Mouse (Mus musculus) MEL (cell line): ENCODE results near the gene Serpina5. TPM values are rescaled to one million over a fixed set of nuclear protein-coding genes. Genes with fewer than 3 reads are reported as not detected.

ENCODE experiments used
- DNase-seq: peaks from one replicate; pipeline ENCODE4 v3.0.0; 2011; ENCODE audit warnings: low read depth, low spot score
- H3K27ac ChIP-seq: 2 replicates; pipeline ENCODE4 v1.5.1; 2012; ENCODE audit warnings: low read depth, mild to moderate bottlenecking, control low read depth, low read length, moderate library complexity; ENCODE audit not compliant: control insufficient read depth
- H3K27me3 ChIP-seq, 2 experiments: fragments of 150-350 bp in 1 of 2; sonication (generic) in 1 of 2; 2 replicates each; pipeline ENCODE4 v1.6.1; 2012; ENCODE audit warnings: low read length in 2 of 2, mild to moderate bottlenecking in 2 of 2, improper control_type of control experiment in 1 of 2, moderate library complexity in 1 of 2; ENCODE audit not compliant: insufficient read depth in 2 of 2, control insufficient read depth in 1 of 2
- H3K36me3 ChIP-seq, 2 experiments: 2 replicates each; pipeline ENCODE4 v1.6.1; 2012 to 2014; ENCODE audit warnings: low read length in 2 of 2, improper control_type of control experiment in 1 of 2, inconsistent platforms in 1 of 2, mild to moderate bottlenecking in 1 of 2; ENCODE audit not compliant: insufficient read depth in 2 of 2, control insufficient read depth in 1 of 2
- H3K4me1 ChIP-seq, 2 experiments: fragments of 150-350 bp in 1 of 2; sonication (generic) in 1 of 2; 2 replicates each; pipeline ENCODE4 v1.6.1; 2012; ENCODE audit warnings: low read length in 2 of 2, improper control_type of control experiment in 1 of 2, mild to moderate bottlenecking in 1 of 2; ENCODE audit not compliant: insufficient read depth in 2 of 2, control insufficient read depth in 1 of 2
- H3K4me3 ChIP-seq, 2 experiments: fragments of 150-350 bp in 1 of 2; sonication (generic) in 1 of 2; 2 replicates each; pipeline ENCODE4 v1.5.1; 2012; ENCODE audit warnings: low read depth in 2 of 2, low read length in 2 of 2, mild to moderate bottlenecking in 2 of 2, moderate library complexity in 2 of 2, control low read depth in 1 of 2, improper control_type of control experiment in 1 of 2; ENCODE audit not compliant: control insufficient read depth in 1 of 2, insufficient read depth in 1 of 2
- H3K79me2 ChIP-seq: 2 replicates; pipeline ENCODE4 v1.6.1; 2012; ENCODE audit warnings: mild to moderate bottlenecking, low read length, moderate library complexity; ENCODE audit not compliant: control insufficient read depth, poor library complexity, insufficient read depth
- H3K9ac ChIP-seq: 2 replicates; pipeline ENCODE4 v1.6.1; 2012; ENCODE audit warnings: low read depth, mild to moderate bottlenecking, control low read depth, low read length, moderate library complexity; ENCODE audit not compliant: control insufficient read depth, poor library complexity, severe bottlenecking
- H3K9me3 ChIP-seq: fragments of 150-350 bp; sonication (generic); replicated peaks from 2 replicates; pipeline ENCODE4 v1.6.1; 2012; ENCODE audit warnings: mild to moderate bottlenecking, low read length, improper control_type of control experiment, moderate library complexity; ENCODE audit not compliant: insufficient read depth
- CHD1 ChIP-seq: IDR thresholded peaks from 2 replicates; pipeline ENCODE4 v1.6.1; 2012; ENCODE audit warnings: low read depth, mild to moderate bottlenecking, inconsistent platforms, low read length, improper control_type of control experiment
- CTCF ChIP-seq, 3 experiments: IDR thresholded peaks in 2 of 3; conservative IDR thresholded peaks in 1 of 3; 2 replicates each; pipeline ENCODE4 v1.5.1; 2011 to 2012; ENCODE audit warnings: low read length in 3 of 3, low read depth in 2 of 3, mild to moderate bottlenecking in 2 of 3, improper control_type of control experiment in 1 of 3, inconsistent platforms in 1 of 3, mixed read lengths in 1 of 3, moderate library complexity in 1 of 3; ENCODE audit not compliant: control insufficient read depth in 1 of 3, insufficient read depth in 1 of 3, poor library complexity in 1 of 3, severe bottlenecking in 1 of 3
- E2F4 ChIP-seq: IDR thresholded peaks from 2 replicates; pipeline ENCODE4 v1.6.1; 2011; ENCODE audit warnings: low read depth, low read length, improper control_type of control experiment, borderline replicate concordance
- ELF1 ChIP-seq: IDR thresholded peaks from 2 replicates; pipeline ENCODE4 v1.6.1; 2014; ENCODE audit warnings: low read depth, mild to moderate bottlenecking, inconsistent platforms, low read length, improper control_type of control experiment, moderate library complexity
- GABPA ChIP-seq: IDR thresholded peaks from 2 replicates; pipeline ENCODE4 v1.6.1; 2012; ENCODE audit warnings: low read depth, mild to moderate bottlenecking, inconsistent platforms, low read length, improper control_type of control experiment, moderate library complexity
- GATA1 ChIP-seq: IDR thresholded peaks from 2 replicates; pipeline ENCODE4 v1.6.1; 2011; ENCODE audit warnings: low read depth, low read length, improper control_type of control experiment
- HCFC1 ChIP-seq: IDR thresholded peaks from 2 replicates; pipeline ENCODE4 v1.6.1; 2012; ENCODE audit warnings: low read depth, mild to moderate bottlenecking, inconsistent platforms, low read length, improper control_type of control experiment, moderate library complexity
- MAX ChIP-seq: IDR thresholded peaks from 2 replicates; pipeline ENCODE4 v1.6.1; 2011; ENCODE audit warnings: low read length, improper control_type of control experiment
- MAZ ChIP-seq: IDR thresholded peaks from 2 replicates; pipeline ENCODE4 v1.6.1; 2012; ENCODE audit warnings: low read depth, mild to moderate bottlenecking, inconsistent platforms, low read length, improper control_type of control experiment
- MEF2A ChIP-seq: IDR thresholded peaks from 2 replicates; pipeline ENCODE4 v1.6.1; 2014; ENCODE audit warnings: low read depth, mild to moderate bottlenecking, inconsistent platforms, low read length, improper control_type of control experiment; ENCODE audit not compliant: poor library complexity, insufficient replicate concordance, severe bottlenecking; ENCODE audit errors: extremely low read depth
- POLR2AphosphoS5 ChIP-seq: IDR thresholded peaks from 2 replicates; pipeline ENCODE4 v1.6.1; 2012; ENCODE audit warnings: low read depth, borderline replicate concordance, mild to moderate bottlenecking, inconsistent platforms, low read length, moderate library complexity, mixed read lengths
- RCOR1 ChIP-seq: IDR thresholded peaks from 2 replicates; pipeline ENCODE4 v1.6.1; 2012; ENCODE audit warnings: low read depth, mild to moderate bottlenecking, inconsistent platforms, low read length, improper control_type of control experiment
- SIN3A ChIP-seq: IDR thresholded peaks from 2 replicates; pipeline ENCODE4 v1.6.1; 2012; ENCODE audit warnings: low read length, improper control_type of control experiment, inconsistent platforms
- TAL1 ChIP-seq: IDR thresholded peaks from 2 replicates; pipeline ENCODE4 v1.6.1; 2012; ENCODE audit warnings: mild to moderate bottlenecking, inconsistent platforms, low read length, moderate library complexity, mixed read lengths
- TCF12 ChIP-seq: IDR thresholded peaks from 2 replicates; pipeline ENCODE4 v1.6.1; 2014; ENCODE audit warnings: low read depth, mild to moderate bottlenecking, inconsistent platforms, low read length, improper control_type of control experiment, moderate library complexity
- USF1 ChIP-seq: IDR thresholded peaks from 2 replicates; pipeline ENCODE4 v1.6.1; 2014; ENCODE audit warnings: low read depth, mild to moderate bottlenecking, inconsistent platforms, low read length, improper control_type of control experiment, moderate library complexity
- USF2 ChIP-seq, 2 experiments: IDR thresholded peaks; 2 replicates each; pipeline ENCODE4 v1.6.1; 2011 to 2012; ENCODE audit warnings: improper control_type of control experiment in 2 of 2, low read length in 2 of 2, borderline replicate concordance in 1 of 2, inconsistent platforms in 1 of 2, low read depth in 1 of 2, mild to moderate bottlenecking in 1 of 2; ENCODE audit not compliant: insufficient read depth in 1 of 2
- ZKSCAN1 ChIP-seq: IDR thresholded peaks from 2 replicates; pipeline ENCODE4 v1.6.1; 2012; ENCODE audit warnings: low read depth, mild to moderate bottlenecking, inconsistent platforms, low read length, improper control_type of control experiment, moderate library complexity
- ZNF384 ChIP-seq: IDR thresholded peaks from 2 replicates; pipeline ENCODE4 v1.6.1; 2012; ENCODE audit warnings: low read depth, mild to moderate bottlenecking, inconsistent platforms, low read length, improper control_type of control experiment
- polyA plus RNA-seq, 2 experiments: library from polyadenylated mRNA; stranded (reverse) in 1 of 2; unstranded in 1 of 2; fragments of >175 nt in 1 of 2; fragments of >200 nt in 1 of 2; gene quantifications; 2 replicates each; pipeline versions ENCODE4 v1.2.1 to v1.2.4; 2012; ENCODE audit warnings: low replicate concordance in 2 of 2, low read depth in 1 of 2; ENCODE audit not compliant: insufficient read length in 2 of 2, insufficient read depth in 1 of 2, missing spikeins in 1 of 2
- total RNA-seq: library from RNA; depleted of rRNA; stranded (reverse); fragments of 300-350 nt; gene quantifications from 2 replicates; pipeline ENCODE4 v1.2.3, GENCODE M21; 2012

Gene Serpina5
- total and polyA plus RNA-seq, 3 experiments, result not detected

GRCm38 (mm10) chr12:104123097-104123496 is 22.2 kb downstream of the Serpina5 start:
- H3K9ac ChIP-seq, result no peak overlapping the region
- H3K79me2 ChIP-seq, result no peaks in the 10 kb centered on the region
- no peaks in the 10 kb centered on the region for H3K27me3 ChIP-seq
- H3K36me3 ChIP-seq, result no peaks in the 10 kb centered on the region
- H3K4me3 ChIP-seq, result no peak overlapping the region
- peak; percentile 16 for DNase-seq
- H3K4me1 ChIP-seq, result no peaks in the 10 kb centered on the region
- no peaks in the 10 kb centered on the region for H3K9me3 ChIP-seq
- H3K27ac ChIP-seq, result no peak overlapping the region
- TF ChIP-seq TAL1 (no peak), TCF12 (no peak), ZKSCAN1 (no peak), MAZ (no peak), ZNF384 (no peak), GABPA (no peak), MAX (no peak), RCOR1 (no peak), MEF2A (no peak), ELF1 (no peak), USF2 (IDR thresholded peaks at IDR 0.05; ENCODE audit: borderline replicate concordance in 1 of 2, insufficient read depth in 1 of 2, low read depth in 1 of 2, low read length in 2 of 2) (no peak), HCFC1 (no peak), GATA1 (no peak), CHD1 (no peak), CTCF (IDR thresholded peaks at IDR 0.05 in 2 of 3, conservative IDR thresholded peaks at IDR 0.05 in 1 of 3; ENCODE audit: control insufficient read depth in 1 of 3, insufficient read depth in 1 of 3, low read depth in 2 of 3, low read length in 3 of 3, poor library complexity in 1 of 3, severe bottlenecking in 1 of 3) (no peak), SIN3A (no peak), E2F4 (no peak), POLR2AphosphoS5 (no peak)

DNA sequence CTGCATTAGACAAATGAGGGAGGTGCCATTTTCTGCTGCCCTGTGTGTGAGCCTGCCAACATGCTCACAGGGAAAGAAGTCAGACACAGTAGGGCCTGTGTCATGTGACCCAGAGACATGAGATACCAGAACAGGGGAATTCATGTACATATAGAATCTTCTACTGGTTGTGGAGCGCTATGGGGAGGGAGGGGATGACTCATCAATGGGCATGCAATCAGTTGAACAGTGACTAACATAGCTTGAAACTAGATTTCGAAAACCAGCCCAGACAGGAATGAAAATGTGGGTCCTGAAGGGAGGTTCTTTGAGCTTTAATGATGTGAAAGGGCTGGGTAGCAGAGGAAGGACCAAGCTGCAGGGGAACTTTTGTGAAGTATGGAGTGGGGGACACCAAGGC is 23.1 kb downstream of the Serpina5 start:
- H3K4me3 ChIP-seq, result no peak overlapping the region
- no peak overlapping the region for H3K27ac ChIP-seq
- no peaks in the 10 kb centered on the region for H3K4me1 ChIP-seq
- no peaks in the 10 kb centered on the region for H3K79me2 ChIP-seq
- no peak overlapping the region for H3K9ac ChIP-seq
- peak; percentile 18 for DNase-seq
- H3K36me3 ChIP-seq, result no peaks in the 10 kb centered on the region
- H3K27me3 ChIP-seq, result no peaks in the 10 kb centered on the region
- H3K9me3 ChIP-seq, result no peaks in the 10 kb centered on the region
- no peak for TF ChIP-seq ELF1
- TF ChIP-seq USF1, result peak; percentile 40; the same call in 1 of the 2 replicates
